Mouse (Mus musculus) G1E (cell line): ENCODE measurements around the gene Hes7. TPM values are rescaled to one million over a fixed set of nuclear protein-coding genes. Genes with fewer than 3 reads are reported as not detected.

ENCODE experiments used
- ATAC-seq: 2 replicates; pipeline ENCODE4 v1.8.0; 2016; ENCODE audit warnings: mild to moderate bottlenecking; ENCODE audit not compliant: insufficient number of reproducible peaks, poor library complexity, low FRiP score, severe bottlenecking; ENCODE audit errors: extremely low read depth
- DNase-seq: peaks from one replicate; pipeline ENCODE4 v3.0.0; 2012; ENCODE audit warnings: low spot score
- H3K27me3 ChIP-seq: 2 replicates; pipeline ENCODE4 v1.6.1; 2012; ENCODE audit warnings: mild to moderate bottlenecking, low read length, inconsistent platforms; ENCODE audit not compliant: insufficient read depth
- H3K36me3 ChIP-seq: replicated peaks from 2 replicates; pipeline ENCODE3; 2012; ENCODE audit warnings: mild to moderate bottlenecking, inconsistent platforms
- H3K4me1 ChIP-seq: 2 replicates; pipeline ENCODE4 v1.6.1; 2012; ENCODE audit warnings: low read depth, low read length, inconsistent platforms, mixed read lengths; ENCODE audit not compliant: insufficient read depth
- H3K4me3 ChIP-seq: 2 replicates; pipeline ENCODE4 v1.5.1; 2012; ENCODE audit warnings: low read depth, mild to moderate bottlenecking, inconsistent platforms, low read length, moderate library complexity, mixed read lengths
- H3K9me3 ChIP-seq: replicated peaks from 2 replicates; pipeline ENCODE4 v1.6.1; 2012; ENCODE audit warnings: inconsistent platforms
- CTCF ChIP-seq: IDR thresholded peaks from 2 replicates; pipeline ENCODE4 v1.5.1; 2012; ENCODE audit warnings: low read depth, low read length, inconsistent platforms, mixed read lengths
- GATA1 ChIP-seq: IDR thresholded peaks from 2 replicates; pipeline ENCODE4 v1.6.1; 2012; ENCODE audit warnings: borderline replicate concordance, low read length, inconsistent platforms, mixed read lengths
- GATA2 ChIP-seq: IDR thresholded peaks from 2 replicates; pipeline ENCODE4 v1.6.1; 2012; ENCODE audit warnings: low read depth, low read length, inconsistent platforms, borderline replicate concordance
- POLR2AphosphoS5 ChIP-seq: IDR thresholded peaks from 2 replicates; pipeline ENCODE4 v1.6.1; 2012; ENCODE audit warnings: low read depth, low read length, inconsistent platforms; ENCODE audit not compliant: insufficient replicate concordance
- TAL1 ChIP-seq: conservative IDR thresholded peaks from 2 replicates; pipeline ENCODE4 v1.6.1; 2012; ENCODE audit warnings: low read depth, low read length, inconsistent platforms, mixed read lengths
- polyA plus RNA-seq: library from polyadenylated mRNA; stranded (reverse); fragments of >175 nt; gene quantifications from 2 replicates; pipeline ENCODE4 v1.2.3, GENCODE M21; 2012
- total RNA-seq, 2 experiments: library from RNA; stranded (forward) in 1 of 2; stranded (reverse) in 1 of 2; fragments of 200-1000 nt in 1 of 2; fragments of >200 nt in 1 of 2; fragmentation: Nextera tagmentation in 1 of 2; gene quantifications; 2 replicates each; pipeline ENCODE4 v1.2.3; 2014 to 2017

Gene Hes7
- total and polyA plus RNA-seq, 3 experiments = 0.22 to 1.2 TPM; not detected in 1

DNA sequence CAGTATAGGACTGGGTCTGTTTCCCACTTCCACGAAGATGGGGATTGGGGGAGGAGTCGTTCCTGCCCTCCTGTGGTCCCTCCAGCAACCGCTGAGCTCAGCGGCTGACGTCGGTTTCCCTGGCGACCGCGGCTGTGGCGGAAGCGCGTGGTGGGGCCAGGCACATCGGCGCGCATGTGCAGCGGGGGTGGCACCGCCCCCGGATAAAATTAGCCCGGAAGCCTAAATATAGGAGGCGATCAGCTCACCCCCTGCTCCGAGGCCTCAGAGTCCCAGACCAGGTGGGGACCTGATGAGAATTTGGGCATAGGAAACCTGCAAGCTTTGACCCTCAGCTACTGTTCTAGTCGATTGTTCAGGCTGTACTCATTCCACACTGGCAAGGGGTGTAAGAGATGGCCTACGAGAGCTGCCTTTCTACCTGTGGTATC lies 20.3 kb upstream of the Hes7 start:
- Histone ChIP-seq H3K4me3 (peak overlapping the region; percentile 73), H3K4me1 (peaks cover 67% of the 10 kb centered on the region), H3K27me3 (no peaks in the 10 kb centered on the region), H3K36me3 (peaks cover 53% of the 10 kb centered on the region), H3K9me3 (no peaks in the 10 kb centered on the region)
- DNase-seq (peak; percentile 82), ATAC-seq (no peak)
- TF ChIP-seq TAL1 (no peak), POLR2AphosphoS5 (no peak), CTCF (no peak), GATA2 (no peak), GATA1 (no peak)

DNA sequence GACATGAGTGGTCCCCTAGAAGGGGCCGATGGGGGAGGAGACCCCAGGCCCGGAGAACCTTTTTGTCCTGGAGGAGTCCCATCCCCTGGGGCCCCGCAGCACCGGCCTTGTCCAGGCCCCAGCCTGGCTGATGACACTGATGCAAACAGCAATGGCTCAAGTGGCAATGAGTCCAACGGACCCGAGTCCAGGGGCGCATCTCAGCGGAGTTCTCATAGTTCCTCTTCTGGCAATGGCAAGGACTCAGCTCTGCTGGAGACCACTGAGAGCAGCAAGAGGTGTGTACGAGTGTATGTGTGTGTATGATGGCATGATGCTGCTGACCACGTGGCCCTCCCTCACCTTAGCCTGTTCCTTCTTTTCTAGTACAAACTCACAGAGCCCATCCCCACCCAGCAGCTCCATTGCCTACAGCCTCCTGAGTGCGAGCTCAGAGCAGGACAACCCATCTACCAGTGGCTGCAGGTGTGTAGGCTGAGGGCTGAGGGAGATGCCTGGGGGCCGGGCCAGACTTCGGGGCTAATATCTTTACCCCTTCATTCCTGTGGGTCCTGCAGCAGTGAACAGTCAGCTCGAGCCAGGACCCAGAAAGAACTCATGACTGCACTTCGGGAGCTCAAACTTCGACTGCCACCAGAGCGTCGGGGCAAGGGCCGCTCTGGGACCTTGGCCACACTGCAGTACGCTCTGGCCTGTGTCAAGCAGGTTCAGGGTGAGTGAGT lies 19.4 kb upstream of the Hes7 start:
- H3K4me3 ChIP-seq = peak overlapping the region; percentile 73; the same call in 1 of the 2 replicates
- H3K4me1 ChIP-seq = peaks cover 60% of the 10 kb centered on the region
- DNase-seq (no peak), ATAC-seq (no peak)
- H3K9me3 ChIP-seq = no peaks in the 10 kb centered on the region
- TF ChIP-seq TAL1 = no peak
- no peak for TF ChIP-seq POLR2AphosphoS5
- no peak for TF ChIP-seq GATA2
- no peak for TF ChIP-seq GATA1
- no peak for TF ChIP-seq CTCF
- H3K27me3 ChIP-seq = no peaks in the 10 kb centered on the region
- peaks cover 61% of the 10 kb centered on the region for H3K36me3 ChIP-seq

GRCm38 (mm10) chr11:69101604-69102402 lies 18.4 kb upstream of the Hes7 start:
- H3K27me3 ChIP-seq = no peaks in the 10 kb centered on the region
- H3K36me3 ChIP-seq = peaks cover 71% of the 10 kb centered on the region
- peaks cover 50% of the 10 kb centered on the region for H3K4me1 ChIP-seq
- TF ChIP-seq GATA1 (no peak), POLR2AphosphoS5 (no peak), GATA2 (no peak)
- no peak overlapping the region for H3K4me3 ChIP-seq
- no peaks in the 10 kb centered on the region for H3K9me3 ChIP-seq
- no peak for ATAC-seq
- no peak for DNase-seq

DNA sequence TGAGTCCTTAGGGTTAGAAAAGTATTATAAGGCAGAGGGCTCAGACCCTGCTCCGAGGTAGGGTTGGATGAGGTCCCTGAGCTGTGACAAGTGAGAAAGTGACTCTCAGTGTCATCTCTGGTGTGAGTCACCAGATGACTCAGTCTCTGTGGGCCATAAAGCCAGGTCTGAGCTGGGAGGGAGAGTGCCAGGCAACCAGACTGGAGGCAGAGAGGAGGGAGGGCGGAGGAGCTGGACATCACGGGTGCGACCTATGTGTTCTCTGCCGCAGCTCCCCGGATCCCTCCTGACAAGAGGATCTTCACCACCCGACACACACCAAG lies 17.8 kb upstream of the Hes7 start:
- no peak overlapping the region for H3K4me3 ChIP-seq
- no peaks in the 10 kb centered on the region for H3K9me3 ChIP-seq
- H3K36me3 ChIP-seq = peaks cover 77% of the 10 kb centered on the region
- no peak for DNase-seq
- no peaks in the 10 kb centered on the region for H3K27me3 ChIP-seq
- no peak for ATAC-seq
- peaks cover 44% of the 10 kb centered on the region for H3K4me1 ChIP-seq
- no peak for TF ChIP-seq GATA2
- no peak for TF ChIP-seq TAL1
- no peak for TF ChIP-seq GATA1
- no peak for TF ChIP-seq CTCF
- TF ChIP-seq POLR2AphosphoS5 = no peak

GRCm38 (mm10) chr11:69103121-69103520 lies 17.1 kb upstream of the Hes7 start:
- ATAC-seq (no peak), DNase-seq (no peak)
- H3K36me3 ChIP-seq = peaks cover 83% of the 10 kb centered on the region
- no peaks in the 10 kb centered on the region for H3K27me3 ChIP-seq
- TF ChIP-seq GATA1 (no peak), GATA2 (no peak), TAL1 (no peak), CTCF (no peak), POLR2AphosphoS5 (no peak)
- H3K9me3 ChIP-seq = no peaks in the 10 kb centered on the region
- no peak overlapping the region for H3K4me3 ChIP-seq
- H3K4me1 ChIP-seq = peaks cover 37% of the 10 kb centered on the region
